Mouse (Mus musculus) midbrain, embryonic 15.5 days (tissue): Measurements from ENCODE around the gene Gstm4. TPM values are rescaled to one million over a fixed set of nuclear protein-coding genes. Genes with fewer than 3 reads are reported as not detected.
A peak's percentile ranks its signal among the peaks of the same experiment; 100 is the strongest.
"Not testable (repeated sequence)": the region's sequence is repeated elsewhere in the genome, so short reads cannot be mapped to it uniquely, and the experiment has no call there.

Source experiments
- ATAC-seq: fragments of 200-750 bp; cut with Nextera tagmentation; replicated peaks from 2 replicates; pipeline ENCODE4 v1.8.0; 2017; ENCODE audit warnings: moderate TSS enrichment
- H3K27ac ChIP-seq: fragments of 300-500 bp; sonication (generic); 2 replicates; pipeline ENCODE4 v1.5.1; 2015; ENCODE audit warnings: mild to moderate bottlenecking, inconsistent platforms
- H3K27me3 ChIP-seq: fragments of 300-500 bp; sonication (generic); replicated peaks from 2 replicates; pipeline ENCODE4 v1.6.1; 2015; ENCODE audit warnings: inconsistent platforms
- H3K36me3 ChIP-seq: fragments of 300-500 bp; sonication (generic); replicated peaks from 2 replicates; pipeline ENCODE4 v1.6.1; 2015; ENCODE audit warnings: inconsistent platforms
- H3K4me1 ChIP-seq: fragments of 300-500 bp; sonication (generic); 2 replicates; pipeline ENCODE4 v1.6.1; 2015; ENCODE audit warnings: inconsistent platforms
- H3K4me2 ChIP-seq: fragments of 300-500 bp; sonication (generic); 2 replicates; pipeline ENCODE4 v1.6.1; 2015; ENCODE audit warnings: inconsistent platforms, mild to moderate bottlenecking, moderate library complexity
- H3K4me3 ChIP-seq: fragments of 300-500 bp; sonication (generic); 2 replicates; pipeline ENCODE4 v1.5.1; 2015; ENCODE audit warnings: mild to moderate bottlenecking, inconsistent platforms
- H3K9ac ChIP-seq: fragments of 300-500 bp; sonication (generic); 2 replicates; pipeline ENCODE4 v1.6.1; 2015; ENCODE audit warnings: mild to moderate bottlenecking, inconsistent platforms
- H3K9me3 ChIP-seq: fragments of 300-500 bp; sonication (generic); 2 replicates; pipeline ENCODE4 v1.6.1; 2016; ENCODE audit warnings: inconsistent platforms
- WGBS: fragments of 180-500 bp; shearing (Covaris S2); methylation state at CpG from one replicate; pipeline ENCODE4 v1.1.7; 2015; ENCODE audit warnings: mixed read lengths; 5-methylcytosine and 5-hydroxymethylcytosine counted together
- polyA plus RNA-seq: library from polyadenylated mRNA; unstranded; fragments of >200 nt; fragmentation: Nextera tagmentation; extraction: Ambion mirVana; gene quantifications from 2 replicates; pipeline ENCODE4 v1.2.1, GENCODE M21; 2015

Gene Gstm4
- polyA plus RNA-seq, 1 experiment from 2014 or later: 18.3 TPM

- Histone ChIP-seq H3K27me3 (no peaks in the 10 kb centered on the region), H3K9me3 (no peaks in the 10 kb centered on the region), H3K9ac (no peak overlapping the region), H3K4me1 (peaks cover 6% of the 10 kb centered on the region; the same call in 1 of the 2 replicates), H3K4me2 (no peak overlapping the region), H3K4me3 (no peak overlapping the region), H3K36me3 (no peaks in the 10 kb centered on the region), H3K27ac (no peak overlapping the region)
- 82% methylated on average over 6 of the region's 6 CpGs for WGBS
- no peak for ATAC-seq
These were observed 22.0 kb downstream of the Gstm4 start for GRCm38 (mm10) chr3:108022650-108023049.

GRCm38 (mm10) chr3:108020351-108021022 is 24.2 kb downstream of the Gstm4 start:
- not testable (repeated sequence) for ATAC-seq, H3K27me3 ChIP-seq, H3K9me3 ChIP-seq, H3K4me3 ChIP-seq, H3K9ac ChIP-seq, H3K27ac ChIP-seq, H3K36me3 ChIP-seq, H3K4me2 ChIP-seq
- WGBS: 85% methylated on average over 11 of the region's 11 CpGs
- H3K4me1 ChIP-seq: peaks cover 18% of the 10 kb centered on the region

GRCm38 (mm10) chr3:108019226-108019625 is 25.5 kb downstream of the Gstm4 start:
- not testable (repeated sequence) for H3K27me3 ChIP-seq, H3K9ac ChIP-seq, H3K9me3 ChIP-seq, ATAC-seq, H3K4me2 ChIP-seq, H3K27ac ChIP-seq, H3K4me3 ChIP-seq, H3K36me3 ChIP-seq
- 57% methylated on average over 3 of the region's 3 CpGs for WGBS
- H3K4me1 ChIP-seq: peaks cover 18% of the 10 kb centered on the region

GRCm38 (mm10) chr3:108018190-108018820 is 26.4 kb downstream of the Gstm4 start:
- Histone ChIP-seq H3K36me3 (no peaks in the 10 kb centered on the region), H3K9ac (peak overlapping the region; percentile 9; the same call in 1 of the 2 replicates), H3K27ac (peak overlapping the region; percentile 54), H3K4me1 (peaks cover 18% of the 10 kb centered on the region), H3K4me3 (peak overlapping the region; percentile 40), H3K9me3 (no peaks in the 10 kb centered on the region), H3K27me3 (no peaks in the 10 kb centered on the region), H3K4me2 (peak overlapping the region; percentile 94)
- 31% methylated on average over 14 of the region's 14 CpGs for WGBS
- ATAC-seq: peak; percentile 24; the same call in 1 of the 2 replicates

GRCm38 (mm10) chr3:108017473-108018189 is 27.1 kb downstream of the Gstm4 start, which contains the start of gene Gstm1:
Gene Gstm1, minus strand, starts transcription at chr3:108017973.
- Histone ChIP-seq H3K27ac (peak within 1 kb of the TSS; percentile 71), H3K9me3 (no peaks in the 10 kb centered on the region), H3K4me1 (peaks cover 18% of the 10 kb centered on the region), H3K4me3 (peak within 1 kb of the TSS; percentile 40), H3K9ac (peak within 1 kb of the TSS; percentile 9), H3K27me3 (no peaks in the 10 kb centered on the region), H3K36me3 (no peaks in the 10 kb centered on the region), H3K4me2 (peak within 1 kb of the TSS; percentile 94)
- WGBS: under 1% methylated on average over 31 of the region's 31 CpGs
- peak; percentile 93 for ATAC-seq

GRCm38 (mm10) chr3:108016468-108016867 is 28.2 kb downstream of the Gstm4 start:
- H3K27me3 ChIP-seq, H3K9me3 ChIP-seq, H3K4me3 ChIP-seq, H3K27ac ChIP-seq, H3K36me3 ChIP-seq, ATAC-seq: not testable (repeated sequence)
- WGBS: 87% methylated on average over 5 of the region's 5 CpGs
- 0 out of 2 replicates have a peak overlapping the region, but pooled peaks have one; percentile 9 for H3K9ac ChIP-seq
- H3K4me2 ChIP-seq: peak overlapping the region; percentile 94
- H3K4me1 ChIP-seq: peaks cover 20% of the 10 kb centered on the region

GRCm38 (mm10) chr3:108014974-108015346 is 29.7 kb downstream of the Gstm4 start:
- H3K27ac ChIP-seq: no peak overlapping the region
- ATAC-seq: no peak

GRCm38 (mm10) chr3:108014098-108014973 is 30.4 kb downstream of the Gstm4 start:
- Histone ChIP-seq H3K9me3 (no peaks in the 10 kb centered on the region), H3K36me3 (no peaks in the 10 kb centered on the region), H3K27ac (no peak overlapping the region), H3K4me2 (no peak overlapping the region), H3K4me3 (no peak overlapping the region), H3K9ac (no peak overlapping the region), H3K4me1 (peaks cover 21% of the 10 kb centered on the region), H3K27me3 (no peaks in the 10 kb centered on the region)
- 92% methylated on average over 7 of the region's 8 CpGs for WGBS
- ATAC-seq: no peak

More at GRCm38 (mm10) chr3:108014974-108015346, 29.7 kb downstream of the Gstm4 start:
- Histone ChIP-seq H3K9ac (no peak overlapping the region), H3K4me3 (no peak overlapping the region), H3K4me2 (no peak overlapping the region), H3K9me3 (no peaks in the 10 kb centered on the region), H3K4me1 (peaks cover 21% of the 10 kb centered on the region), H3K36me3 (no peaks in the 10 kb centered on the region), H3K27me3 (no peaks in the 10 kb centered on the region)
- 93% methylated on average over 2 of the region's 2 CpGs for WGBS

GRCm38 (mm10) chr3:108013331-108013871 is 31.3 kb downstream of the Gstm4 start:
- H3K9ac ChIP-seq: no peak overlapping the region
- no peaks in the 10 kb centered on the region for H3K27me3 ChIP-seq
- H3K4me2 ChIP-seq: no peak overlapping the region
- H3K27ac ChIP-seq: no peak overlapping the region
- peaks cover 20% of the 10 kb centered on the region for H3K4me1 ChIP-seq
- no peak overlapping the region for H3K4me3 ChIP-seq
- no peaks in the 10 kb centered on the region for H3K9me3 ChIP-seq
- ATAC-seq: no peak
- H3K36me3 ChIP-seq: no peaks in the 10 kb centered on the region
- WGBS: 70% methylated on average over 4 of the region's 4 CpGs

GRCm38 (mm10) chr3:108011558-108011957 is 33.1 kb downstream of the Gstm4 start:
- no peaks in the 10 kb centered on the region for H3K27me3 ChIP-seq
- peaks cover 7% of the 10 kb centered on the region for H3K4me1 ChIP-seq
- ATAC-seq: peak; percentile 79
- H3K4me2 ChIP-seq: no peak overlapping the region
- H3K9me3 ChIP-seq: no peaks in the 10 kb centered on the region
- no peak overlapping the region for H3K4me3 ChIP-seq
- H3K9ac ChIP-seq: no peak overlapping the region
- H3K27ac ChIP-seq: no peak overlapping the region
- WGBS: 18% methylated on average over 3 of the region's 3 CpGs
- H3K36me3 ChIP-seq: no peaks in the 10 kb centered on the region

- H3K4me3 ChIP-seq: no peak overlapping the region
- no peaks in the 10 kb centered on the region for H3K27me3 ChIP-seq
- H3K9me3 ChIP-seq: no peaks in the 10 kb centered on the region
- H3K4me2 ChIP-seq: no peak overlapping the region
- no peak overlapping the region for H3K9ac ChIP-seq
- peak; percentile 63; the same call in 1 of the 2 replicates for ATAC-seq
- 71% methylated on average over 2 of the region's 2 CpGs for WGBS
- H3K4me1 ChIP-seq: 0 out of 2 replicates have a peak, but pooled peaks cover 4% of the 10 kb centered on the region
- H3K36me3 ChIP-seq: no peaks in the 10 kb centered on the region
- H3K27ac ChIP-seq: no peak overlapping the region
These were observed 34.4 kb downstream of the Gstm4 start for GRCm38 (mm10) chr3:108010286-108010685.
